Mouse (Mus musculus): ENCODE results near the gene Rsad2.

DNA sequence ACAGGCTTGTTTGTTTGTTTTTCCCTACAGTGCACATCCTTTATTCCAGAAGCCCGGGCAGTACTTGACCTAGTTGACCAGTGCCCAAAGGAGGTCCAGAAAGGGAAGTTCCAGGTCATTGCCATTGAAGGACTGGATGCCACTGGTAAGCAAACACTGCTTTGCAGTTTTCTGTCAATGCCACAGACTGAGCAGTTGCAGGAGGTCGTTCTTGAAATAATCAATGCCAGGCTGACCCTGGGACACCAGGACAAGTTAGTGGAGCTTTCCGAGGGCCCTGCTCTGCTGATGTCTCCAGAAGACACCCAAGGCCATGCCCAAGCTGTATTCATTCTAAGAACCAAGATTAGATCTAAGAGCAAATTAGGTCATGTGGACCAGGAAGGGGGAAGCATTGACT is 15.1 kb upstream of the Rsad2 start:
- TF ChIP-seq POLR2A (IDR thresholded peaks at IDR 0.05; ENCODE audit: extremely low read depth, insufficient read depth, low read length) = no peak
- TF ChIP-seq CTCF (IDR thresholded peaks at IDR 0.05; ENCODE audit: extremely low read depth, insufficient read depth, low read length) = no peak
